Mouse (Mus musculus): ENCODE measurements around the gene Hmga1b.
A peak's percentile ranks its signal among the peaks of the same experiment; 100 is the strongest.
"Not testable (repeated sequence)": the region's sequence is repeated elsewhere in the genome, so short reads cannot be mapped to it uniquely, and the experiment has no call there.

Gene Hmga1b

DNA sequence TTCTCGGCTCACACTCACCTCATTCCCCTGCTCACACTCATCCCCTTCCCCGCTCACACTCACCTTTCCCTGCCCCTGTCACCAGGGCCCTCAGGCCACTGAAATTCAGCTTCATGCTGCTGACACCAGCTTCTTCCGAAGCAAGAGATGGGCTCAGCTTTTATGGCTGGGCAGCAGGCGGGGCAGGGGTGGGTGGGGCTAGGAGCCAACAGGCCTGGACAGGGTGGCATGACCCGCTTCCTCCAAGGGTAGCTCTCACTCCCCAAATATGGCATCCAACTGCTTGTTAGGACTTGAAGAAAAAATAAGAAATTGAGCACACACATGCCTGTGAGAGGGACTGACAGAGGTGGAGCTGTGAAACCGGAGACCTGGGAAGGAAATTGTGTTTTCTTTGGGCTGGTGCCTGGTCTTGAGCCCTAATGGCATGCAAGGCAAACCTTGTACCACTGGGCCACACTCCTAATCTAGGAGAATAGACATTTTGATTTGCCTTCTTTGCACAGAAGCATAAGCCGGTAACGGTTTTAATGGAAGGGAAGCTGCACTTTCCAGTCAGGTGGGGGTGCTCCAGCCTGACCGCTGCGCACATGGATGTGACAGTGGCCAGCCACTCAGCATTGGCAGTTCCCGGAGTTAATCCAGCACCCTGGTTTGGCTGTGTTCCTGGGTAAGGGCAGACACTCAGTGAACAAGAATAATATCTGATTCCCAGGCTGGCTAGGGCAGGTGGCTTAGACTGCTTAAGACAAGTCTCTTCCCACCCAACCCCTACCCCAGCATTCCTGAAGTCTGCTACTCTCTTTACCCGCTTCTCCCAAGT, 30.5 kb upstream of the Hmga1b start, which contains the start of gene Cbr2:
Gene Cbr2 (minus strand): TSS at position 257 of the 823 bp plus-strand sequence.
- DNase-seq (ENCODE audit: low read depth, low spot score): no peak

DNA sequence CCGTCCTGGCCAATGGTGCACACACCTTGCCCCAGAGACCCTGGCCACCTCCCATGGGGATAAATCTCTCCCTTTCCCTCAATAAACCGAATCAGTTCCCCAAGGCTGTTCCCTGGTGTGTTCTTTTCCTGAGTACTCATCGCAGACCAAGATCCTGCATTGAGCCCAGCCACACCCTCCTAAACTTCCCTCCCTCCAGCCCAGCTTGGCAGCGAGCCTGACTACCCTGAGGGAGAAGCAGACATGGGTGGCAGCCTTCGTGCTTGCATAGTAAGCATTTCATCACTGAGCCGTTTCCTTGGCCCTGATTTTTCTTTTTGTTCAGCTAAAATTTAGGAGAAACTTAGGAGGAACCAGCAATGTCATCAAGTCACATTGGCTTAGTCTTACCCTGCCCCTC, 29.1 kb upstream of the Hmga1b start:
- DNase-seq (ENCODE audit: low read depth, low spot score): no peak

DNA sequence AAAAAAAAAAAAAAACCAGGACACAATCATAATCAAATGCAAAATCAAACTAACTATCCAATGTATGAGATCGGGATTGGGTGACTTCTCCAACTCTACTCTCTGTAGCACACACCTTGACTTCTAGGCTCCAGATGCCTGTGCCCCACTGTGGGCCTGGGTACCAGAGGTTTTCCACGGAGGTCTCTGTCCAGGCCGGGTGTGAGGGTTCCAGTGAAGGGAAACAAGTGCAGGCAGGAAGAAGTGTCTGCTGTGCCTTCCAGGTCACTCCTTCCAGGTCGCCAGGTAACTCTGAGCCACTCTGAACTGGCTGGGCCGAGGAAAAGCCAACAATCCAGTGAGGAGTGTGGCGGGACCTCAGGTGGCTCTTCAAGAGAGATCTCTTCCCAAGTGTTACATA, 26.2 kb upstream of the Hmga1b start:
- DNase-seq (ENCODE audit: low read depth, low spot score): no peak

DNA sequence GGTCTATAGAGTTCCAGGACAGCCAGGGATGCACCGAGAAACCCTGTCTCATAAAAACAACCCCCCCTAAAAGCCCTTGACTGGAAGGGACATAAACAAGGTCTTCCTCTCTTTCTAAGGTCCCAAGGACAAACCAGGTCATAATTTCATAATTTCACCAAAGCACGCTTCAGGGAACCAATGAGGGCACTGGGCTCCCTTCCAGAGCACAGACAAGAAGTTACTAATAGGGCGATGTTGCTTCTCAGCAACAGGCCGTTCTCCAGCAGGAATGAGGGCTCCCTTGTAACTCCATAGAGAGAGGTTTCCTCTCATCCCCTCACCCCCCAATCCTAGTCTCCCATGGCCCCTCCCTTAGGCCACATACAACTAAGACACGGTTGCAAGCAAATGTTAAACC, 21.6 kb upstream of the Hmga1b start:
- DNase-seq (ENCODE audit: low read depth, low spot score): no peak

DNA sequence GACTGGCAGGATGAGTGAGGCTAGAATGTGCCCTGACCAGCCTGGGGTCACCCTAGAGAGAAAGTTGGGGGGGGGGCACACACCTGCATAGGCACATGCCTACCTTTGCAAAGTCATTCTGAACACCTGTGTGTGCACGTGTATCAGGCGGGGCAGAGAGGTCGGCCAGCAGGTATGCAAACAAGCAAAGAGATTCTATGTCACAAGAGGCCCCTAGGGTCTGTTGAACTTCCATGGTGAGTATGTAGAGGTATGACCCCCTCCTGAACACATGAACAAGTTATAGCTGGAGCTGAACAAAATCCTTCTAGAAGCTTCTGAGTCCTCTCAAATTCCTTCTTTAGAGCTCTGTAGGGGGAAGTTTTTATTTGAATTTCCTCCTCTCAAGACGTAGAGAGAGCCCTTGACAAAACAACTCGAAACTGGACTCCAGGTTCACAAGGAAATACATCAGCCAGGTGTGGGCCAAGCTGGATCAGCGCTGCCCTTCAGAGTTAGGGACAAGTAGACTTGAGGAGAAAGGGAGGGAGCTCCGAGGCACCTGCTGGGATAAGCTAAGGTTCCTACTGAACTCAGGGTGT, 18.4 kb upstream of the Hmga1b start:
- no peak for DNase-seq (ENCODE audit: low read depth, low spot score)

DNA sequence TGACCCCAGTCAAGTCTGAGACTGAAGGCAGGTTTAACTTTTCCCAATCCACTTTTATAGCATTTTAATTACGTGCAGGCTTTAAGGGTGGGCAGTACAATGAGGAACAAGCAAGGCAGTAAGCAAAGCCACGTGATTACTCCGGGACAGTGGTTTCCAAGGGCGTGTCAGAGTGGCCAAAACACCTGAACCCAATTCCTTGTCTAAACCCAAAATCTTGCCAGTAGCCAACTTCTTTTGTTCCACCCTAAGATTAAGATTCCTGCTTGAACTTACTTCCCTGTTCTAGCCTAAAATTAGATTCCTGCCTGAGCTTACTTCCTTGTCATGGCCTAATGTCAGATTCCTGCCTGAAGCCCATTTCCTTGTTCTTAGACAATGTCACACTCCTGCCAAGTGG, 14.6 kb upstream of the Hmga1b start:
- no peak for DNase-seq (ENCODE audit: low read depth, low spot score)

DNA sequence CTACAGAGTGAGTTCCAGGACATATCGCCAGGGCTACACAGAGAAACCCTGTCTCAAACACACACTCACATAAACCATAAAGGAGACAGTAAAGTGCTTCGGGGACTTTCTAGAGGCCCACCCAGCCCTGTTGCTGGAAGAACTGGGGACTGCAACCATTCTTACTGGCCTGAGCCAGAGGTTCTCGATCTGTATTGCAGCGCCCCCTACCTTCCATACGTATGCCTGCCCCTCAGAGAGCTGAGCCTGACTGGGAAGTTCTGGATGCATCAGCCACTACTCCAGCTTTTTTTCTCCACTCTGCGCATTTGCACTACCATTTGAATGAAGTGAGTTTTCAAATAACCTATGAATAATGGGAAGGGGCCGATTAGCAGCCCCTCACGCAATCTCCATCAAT, 13.2 kb upstream of the Hmga1b start:
- DNase-seq (ENCODE audit: low read depth, low spot score): no peak

DNA sequence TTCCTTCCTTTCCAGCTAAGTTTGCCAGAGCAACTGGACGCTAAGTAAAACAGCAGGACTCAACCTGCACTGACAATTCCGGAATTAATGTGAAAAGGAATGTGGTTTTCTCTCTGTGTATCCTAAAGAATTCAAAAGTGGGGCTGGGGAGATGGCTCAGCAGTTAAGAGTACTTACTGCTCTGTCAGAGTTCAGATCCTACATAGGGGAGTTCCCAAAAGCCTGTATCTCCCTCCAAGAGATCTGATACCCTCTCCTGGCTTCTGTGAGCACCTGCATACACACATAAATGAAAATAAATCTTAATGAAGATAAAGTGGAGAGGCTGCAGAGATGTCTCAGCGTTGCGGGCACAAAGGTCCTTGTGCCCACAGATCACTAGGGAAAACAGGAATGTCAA, 11.0 kb upstream of the Hmga1b start:
- DNase-seq (ENCODE audit: low read depth, low spot score): no peak

DNA sequence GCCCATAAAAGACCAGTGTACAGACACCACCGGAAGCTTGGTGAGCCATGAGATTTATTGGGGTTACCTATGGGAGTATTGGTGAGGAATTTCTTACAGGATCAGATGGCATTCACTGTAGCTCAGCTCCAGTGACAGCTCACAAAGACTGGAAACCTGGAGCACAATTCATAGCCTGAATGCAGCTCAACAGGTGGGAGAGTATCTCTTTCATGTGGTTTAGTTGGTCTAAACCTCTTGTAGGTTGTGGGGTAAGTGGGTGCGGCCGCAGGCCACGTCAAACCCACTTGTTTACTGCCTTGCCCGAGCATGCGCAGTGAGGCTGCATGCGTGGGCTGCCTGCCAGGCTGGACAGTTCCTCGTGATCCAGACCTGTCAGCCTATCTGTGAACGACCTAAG, 2.4 kb upstream of the Hmga1b start:
- no peak for DNase-seq (ENCODE audit: low read depth, low spot score)

DNA sequence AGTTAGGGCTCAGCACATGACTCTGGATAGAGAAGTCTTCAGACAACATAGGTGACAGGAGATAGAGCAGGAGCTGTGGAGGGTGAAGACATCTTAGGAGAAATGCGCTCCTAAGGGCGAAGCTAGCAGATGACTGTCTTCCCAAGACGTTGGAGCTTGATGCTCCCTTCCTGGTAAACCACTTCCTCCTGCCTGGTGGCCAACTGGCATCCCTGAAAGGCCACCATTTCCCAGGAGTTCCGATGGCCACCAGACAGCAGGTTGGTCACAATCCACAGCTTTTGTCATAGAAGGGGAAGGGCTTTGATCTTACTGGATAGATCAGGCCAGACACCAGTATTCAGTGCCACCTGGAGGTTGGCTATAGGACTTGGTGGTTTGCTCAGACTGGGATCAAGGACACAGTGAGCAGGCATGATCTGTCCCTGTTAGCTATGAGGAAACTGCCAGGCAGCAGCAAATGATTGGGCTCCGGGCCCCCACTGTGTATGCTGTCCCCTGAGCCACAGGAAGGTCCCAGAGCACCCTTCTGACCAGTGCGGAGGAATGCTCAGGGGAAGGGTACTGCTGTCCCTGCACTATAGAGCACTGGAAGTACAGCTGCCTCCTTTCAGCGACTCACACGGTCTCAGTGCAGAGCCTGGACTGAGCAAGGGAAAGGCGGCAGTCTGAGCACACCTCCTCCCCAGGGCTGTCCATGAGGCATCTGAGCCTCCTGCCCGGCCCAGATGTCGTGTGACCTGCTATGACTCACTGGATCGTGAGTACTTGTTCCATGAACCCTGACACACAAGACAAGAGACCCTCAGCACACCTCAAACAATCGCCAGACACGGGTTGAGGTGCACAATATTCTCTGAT, 553 bp upstream of the Hmga1b start:
- DNase-seq (ENCODE audit: low read depth, low spot score): no peak

DNA sequence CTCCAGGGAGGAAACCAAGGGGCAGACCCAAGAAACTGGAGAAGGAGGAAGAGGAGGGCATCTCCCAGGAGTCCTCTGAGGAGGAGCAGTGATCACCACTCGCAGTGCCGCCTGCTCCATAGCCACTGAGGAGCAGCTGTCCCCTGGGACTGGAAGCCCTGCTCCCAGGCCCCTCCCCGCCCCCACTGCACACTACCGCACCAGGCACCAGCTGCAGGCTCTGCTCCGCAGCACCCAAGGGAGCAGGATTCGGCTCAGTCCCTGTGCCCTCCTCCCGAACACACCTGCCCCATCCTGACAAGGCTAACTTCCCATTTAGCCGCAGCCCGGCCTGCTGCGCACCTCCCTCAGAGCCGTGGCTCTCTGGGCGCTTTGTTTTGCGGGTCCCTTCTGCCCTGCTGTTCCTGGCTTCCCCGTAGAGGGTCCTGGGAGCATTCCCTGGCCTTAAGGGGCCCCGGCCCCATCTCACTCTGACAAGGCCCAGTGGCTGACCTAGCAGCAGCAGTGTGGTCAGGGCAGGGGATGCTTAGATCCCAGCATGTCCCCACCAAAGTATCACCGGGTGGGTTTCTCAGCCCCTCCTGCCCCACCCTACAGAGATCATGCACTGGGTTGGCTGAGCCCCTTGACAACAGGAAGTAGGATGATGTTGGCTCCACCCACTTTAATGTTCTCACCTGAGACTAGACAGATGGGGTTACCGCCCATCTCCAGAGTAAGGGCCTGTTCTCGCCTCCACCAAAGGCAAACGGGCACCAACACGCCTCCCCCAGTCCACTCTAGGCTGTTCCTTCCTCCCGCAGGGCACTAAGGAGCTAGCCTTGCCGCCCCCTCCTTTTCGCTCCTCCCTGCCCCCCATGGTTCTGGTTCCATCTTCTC, 766 bp downstream of the Hmga1b start:
- DNase-seq (ENCODE audit: low read depth, low spot score): not testable (repeated sequence)

DNA sequence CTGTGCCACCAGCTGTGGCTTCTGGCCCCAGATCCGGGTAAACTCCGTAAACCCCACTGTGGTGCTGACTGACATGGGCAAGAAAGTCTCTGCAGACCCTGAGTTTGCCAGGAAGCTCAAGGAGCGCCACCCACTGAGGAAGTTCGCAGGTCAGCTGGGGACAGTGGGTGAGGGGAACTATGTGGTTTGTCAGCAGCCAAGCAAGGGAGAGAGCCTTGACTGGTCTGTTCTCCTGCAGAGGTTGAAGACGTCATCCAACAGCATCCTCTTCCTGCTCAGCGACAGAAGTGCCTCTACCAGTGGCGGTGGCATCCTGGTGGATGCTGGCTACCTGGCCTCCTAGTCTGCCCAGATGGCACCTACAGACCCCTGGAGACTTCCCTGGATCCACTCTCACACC, 4.4 kb downstream of the Hmga1b start:
- DNase-seq (ENCODE audit: low read depth, low spot score): not testable (repeated sequence)

DNA sequence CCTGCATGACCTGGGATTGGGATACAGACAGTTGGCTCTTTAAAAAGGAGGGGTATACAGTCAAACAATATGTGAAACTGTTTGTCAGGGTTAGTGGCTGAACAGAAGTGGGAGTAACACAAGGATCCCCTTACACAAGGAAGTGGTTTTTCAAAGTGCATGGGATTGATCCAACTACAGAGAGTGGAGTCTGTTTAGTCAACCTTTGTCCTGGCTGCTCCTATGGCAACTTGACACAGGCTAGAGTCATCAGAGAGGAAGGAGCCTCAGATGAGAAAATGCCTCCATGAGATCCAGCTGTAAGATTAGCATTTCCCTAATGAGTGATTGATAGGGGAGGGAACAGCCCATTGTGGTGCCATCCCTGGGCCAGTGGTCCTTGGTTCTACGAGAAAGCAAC, 5.6 kb downstream of the Hmga1b start:
- no peak for DNase-seq (ENCODE audit: low read depth, low spot score)

DNA sequence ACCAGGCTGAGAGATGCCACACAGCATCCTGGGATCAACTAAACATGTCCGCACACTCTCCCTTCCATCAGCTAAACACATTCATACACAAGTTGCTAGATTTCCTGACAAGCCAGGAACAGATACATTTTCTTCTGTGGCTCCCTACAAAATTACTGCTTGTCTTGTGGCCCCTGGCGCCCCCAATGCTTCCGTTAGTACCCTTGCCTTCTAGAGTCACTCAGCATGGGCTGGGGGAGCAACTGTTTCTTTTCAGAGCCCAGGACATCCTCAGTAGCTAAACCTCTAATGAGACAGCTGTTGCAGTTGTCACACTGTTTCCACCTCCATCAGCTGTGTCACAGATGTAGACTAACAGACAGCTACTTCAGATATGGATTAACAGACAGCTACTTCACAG, 10.2 kb downstream of the Hmga1b start:
- no peak for DNase-seq (ENCODE audit: low read depth, low spot score)

DNA sequence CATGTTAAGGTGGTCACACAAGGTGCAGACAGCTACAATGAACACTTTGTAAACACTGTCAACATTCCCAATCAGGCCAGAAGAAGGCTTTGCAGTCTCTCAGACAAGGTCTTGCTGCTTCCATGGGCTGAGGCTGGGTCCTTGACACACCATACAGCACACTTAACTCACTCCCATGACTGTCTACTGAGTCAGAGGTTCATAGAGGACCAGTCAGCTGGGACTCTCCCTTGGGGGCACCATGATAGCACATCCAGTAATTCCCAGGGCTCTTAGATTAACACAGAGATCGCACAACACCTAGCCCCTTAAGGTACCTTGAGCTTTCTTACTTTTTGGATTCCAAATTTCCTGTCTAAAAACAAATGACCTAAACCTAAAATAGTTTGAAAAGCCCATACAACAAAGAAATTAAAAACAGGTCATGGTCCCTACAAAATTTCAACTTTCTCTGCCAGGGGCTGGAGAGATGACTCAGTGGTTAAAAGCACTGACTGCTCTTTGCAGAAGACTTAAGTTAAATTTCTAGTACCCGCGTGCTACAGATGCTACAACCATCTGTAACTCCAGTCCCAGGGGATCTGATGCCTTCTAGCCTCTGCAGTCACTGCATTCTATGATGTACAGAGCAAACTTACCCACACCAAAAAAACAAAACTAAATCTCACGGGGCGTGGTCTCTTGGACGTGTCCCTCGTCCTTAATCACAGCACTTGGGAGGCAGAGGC, 11.0 kb downstream of the Hmga1b start:
- DNase-seq (ENCODE audit: low read depth, low spot score): no peak

DNA sequence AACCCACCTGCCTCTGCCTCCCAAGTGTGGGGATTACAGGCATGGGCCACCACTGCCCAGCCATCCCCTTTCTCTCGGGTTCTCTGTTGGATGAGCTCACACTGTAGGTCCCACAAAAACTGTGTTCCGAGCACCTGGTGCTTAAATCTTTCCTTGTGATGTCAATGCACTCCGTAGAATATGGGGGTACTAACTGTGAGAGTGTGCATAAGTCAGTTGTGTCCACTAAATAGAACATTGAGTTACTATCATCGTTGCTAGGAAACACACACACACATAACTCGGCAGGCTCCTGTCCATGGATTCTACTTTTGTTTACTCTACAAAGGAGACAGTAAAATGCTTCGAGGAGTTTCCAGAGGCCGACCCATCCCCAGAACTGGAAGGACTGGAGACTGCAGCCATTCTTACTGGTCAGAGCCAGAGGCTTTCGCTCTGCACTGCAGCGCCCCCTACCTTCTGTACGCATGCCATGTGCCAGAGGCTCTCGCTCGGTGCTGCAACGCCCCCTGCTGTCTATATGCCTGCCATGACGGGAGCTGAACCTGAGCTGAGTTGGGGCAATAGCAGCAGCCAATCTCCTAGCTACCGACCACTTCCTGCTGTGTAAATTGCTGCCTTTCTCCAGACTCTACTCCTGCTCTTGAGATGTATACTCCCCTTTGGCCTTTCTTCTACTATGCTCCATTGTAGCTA, 13.3 kb downstream of the Hmga1b start:
- DNase-seq (ENCODE audit: low read depth, low spot score): peak; percentile 93

DNA sequence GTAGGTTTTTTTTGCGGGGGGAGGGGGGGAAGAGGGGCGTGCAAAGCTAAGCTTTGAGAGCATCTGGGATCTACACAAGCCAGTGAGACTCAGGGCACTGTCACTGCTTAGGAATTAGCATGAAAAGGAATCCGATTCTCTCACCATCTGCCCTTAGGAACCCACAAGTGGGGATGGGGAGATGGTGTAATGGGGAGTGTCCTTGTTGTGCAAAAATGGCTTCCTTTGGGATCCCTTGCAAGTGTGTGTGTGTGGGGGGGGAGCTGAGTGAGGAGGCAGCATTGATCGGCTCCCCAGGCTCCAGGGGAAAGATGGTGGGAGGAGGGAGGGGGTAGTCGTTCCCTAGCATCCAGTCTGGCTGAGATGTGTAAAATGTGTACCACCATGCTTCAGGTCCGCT, 14.5 kb downstream of the Hmga1b start:
- DNase-seq (ENCODE audit: low read depth, low spot score): no peak

DNA sequence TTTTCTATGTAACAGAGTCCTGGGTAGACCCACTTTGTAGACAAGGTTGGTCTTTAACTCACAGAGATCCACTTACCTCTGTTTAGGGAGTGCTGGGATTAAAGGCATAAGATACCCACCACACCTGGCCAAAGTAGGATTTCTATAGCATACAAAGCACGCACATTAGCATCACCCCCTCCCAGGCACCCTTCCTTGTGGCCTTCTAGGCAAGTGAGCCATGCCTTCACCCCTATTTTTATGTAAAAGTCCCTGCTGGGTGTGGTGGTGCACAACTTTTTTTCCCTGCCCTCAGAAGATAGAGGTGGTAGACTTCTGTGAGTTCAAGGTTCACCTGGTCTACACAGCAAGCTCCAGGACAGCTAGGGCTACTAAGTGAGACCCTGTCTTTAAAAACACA, 17.3 kb downstream of the Hmga1b start:
- DNase-seq (ENCODE audit: low read depth, low spot score): no peak

DNA sequence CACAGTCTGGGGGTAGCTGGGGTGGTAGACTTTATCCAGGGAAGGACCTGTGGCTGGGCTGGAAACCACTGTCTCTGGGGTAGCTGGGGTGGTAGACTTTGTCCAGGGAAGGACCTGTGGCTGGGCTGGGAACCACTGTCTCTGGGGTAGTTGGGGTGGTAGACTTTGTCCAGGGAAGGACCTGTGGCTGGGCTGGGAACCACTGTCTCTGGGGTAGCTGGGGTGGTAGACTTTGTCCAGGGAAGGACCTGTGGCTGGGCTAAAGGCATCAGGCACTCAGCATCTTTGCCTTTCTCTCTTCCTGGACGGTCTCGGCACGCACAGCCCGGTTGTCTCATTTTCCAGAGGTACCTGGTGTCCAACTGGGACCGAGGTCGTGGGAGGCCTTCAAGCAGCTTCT, 18.8 kb downstream of the Hmga1b start:
- DNase-seq (ENCODE audit: low read depth, low spot score): not testable (repeated sequence)

DNA sequence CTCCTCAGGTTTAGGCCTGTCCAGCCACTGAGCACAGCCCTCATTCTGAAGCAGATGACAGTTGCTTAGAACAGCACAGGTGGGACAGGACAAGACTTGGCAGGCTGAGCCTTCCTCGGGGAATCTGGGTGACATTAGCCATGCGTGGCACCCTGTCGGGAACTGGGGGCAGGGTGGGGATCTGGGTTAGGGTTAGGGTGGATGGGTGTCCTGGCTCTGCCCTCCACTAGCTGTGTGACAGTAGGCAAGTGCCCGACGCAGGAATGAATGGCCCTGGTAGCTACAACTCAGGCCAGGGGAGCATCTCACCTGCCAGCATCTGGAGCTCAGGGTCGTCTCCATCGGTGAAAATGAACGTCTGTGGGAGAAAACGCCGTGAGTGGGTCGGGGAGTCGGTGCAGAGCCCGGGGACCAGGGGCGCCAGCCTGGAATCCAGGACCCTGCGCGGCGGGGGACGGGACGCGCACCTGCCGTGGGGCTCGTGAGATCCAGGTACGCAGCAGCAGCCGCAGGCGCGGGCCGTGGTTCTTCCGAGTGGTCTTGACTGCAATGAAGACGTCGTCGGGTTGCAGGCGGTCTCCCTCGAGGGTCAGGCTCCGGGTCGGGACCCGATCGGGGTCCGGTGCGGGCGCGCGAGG, 21.0 kb downstream of the Hmga1b start:
- DNase-seq (ENCODE audit: low read depth, low spot score): no peak

All from forelimb bud, embryonic 11.5 days (tissue).